Mouse (Mus musculus) ES-E14 (cell line): ENCODE measurements at regions not wholly inside any gene's neighbourhood (a gene's known extent, or its start where the extent isn't known, plus 50 kb on each side); places are given as distances from the start of the nearest gene placed in this dataset.

ENCODE experiments used
- HCFC1 ChIP-seq: IDR thresholded peaks from 2 replicates; pipeline ENCODE4 v1.6.1; 2012; ENCODE audit warnings: low read length, inconsistent platforms, borderline replicate concordance; ENCODE audit not compliant: insufficient read depth
- ZC3H11A ChIP-seq: IDR thresholded peaks from 2 replicates; pipeline ENCODE4 v1.6.1; 2012; ENCODE audit warnings: low read depth, mild to moderate bottlenecking, inconsistent platforms, low read length, borderline replicate concordance
- ZNF384 ChIP-seq: IDR thresholded peaks from 2 replicates; pipeline ENCODE4 v1.6.1; 2012; ENCODE audit warnings: low read depth, low read length, inconsistent platforms

GRCm38 (mm10) chr8:6345704-6346103 is 1240.6 kb upstream of the Slc10a2 start:
- TF ChIP-seq ZNF384 (no peak), ZC3H11A (no peak), HCFC1 (no peak)
